Mouse (Mus musculus): ENCODE results near the gene Apbb1ip. TPM values are rescaled to one million over a fixed set of nuclear protein-coding genes. Genes with fewer than 3 reads are reported as not detected.

Apbb1ip gene
- total RNA-seq, 2 experiments from 2014 or later: 5.8 to 5.9 TPM

DNA sequence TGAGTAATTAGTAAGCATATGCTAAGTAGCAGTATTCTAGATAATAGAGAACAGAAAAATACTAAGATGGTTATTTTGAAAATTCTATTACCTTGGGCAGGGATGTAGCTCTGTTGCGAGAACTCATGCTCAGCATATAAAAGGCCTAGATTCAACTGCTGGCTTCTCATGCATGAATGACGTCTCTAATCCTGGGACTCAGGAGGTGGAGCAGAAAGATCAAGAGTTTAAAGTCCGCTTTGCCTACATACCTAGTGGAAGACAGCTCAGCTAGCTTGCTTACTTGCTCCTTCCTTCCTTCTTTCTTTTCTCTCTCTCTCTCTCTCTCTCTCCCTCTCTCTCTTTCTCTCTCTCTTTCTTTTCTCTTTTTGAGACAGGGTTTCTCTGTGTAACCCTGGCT is 140.5 kb downstream of the Apbb1ip start:
- intact Hi-C loops (cut with DNase I): no loop called here
- DNase-seq (ENCODE audit: low spot score in 2 of 2): no peak

DNA sequence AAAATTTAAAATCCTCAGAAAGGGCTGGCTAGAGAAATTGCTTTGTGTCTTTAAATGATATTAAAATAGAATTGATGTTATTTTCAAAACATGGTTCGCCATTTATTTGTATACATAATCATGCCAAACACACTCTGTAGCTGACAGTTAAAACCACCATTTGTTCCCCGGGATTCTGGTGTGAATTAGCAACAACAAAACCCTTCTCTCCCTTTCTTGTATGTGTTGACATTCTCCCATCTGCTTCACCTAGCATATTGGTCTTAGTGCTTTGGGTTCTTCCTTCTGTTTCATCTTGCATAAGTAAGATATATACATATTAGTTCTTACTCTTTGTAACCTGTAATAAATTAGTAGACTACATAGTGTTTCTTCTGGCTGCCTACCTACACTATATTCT is 144.8 kb downstream of the Apbb1ip start:
- no peak for DNase-seq (ENCODE audit: low spot score in 2 of 2)
- intact Hi-C loops (cut with DNase I): no loop called here

Other genes starting within 250 kb of the Apbb1ip start
- gene Gad2, start 151.9 kb upstream of the Apbb1ip start, total RNA-seq (2021): 100 to 1,000 TPM in 1 of 2 experiments, 10 to 100 TPM in 1; 88.2 to 126 TPM
- gene Pdss1, start 121.4 kb downstream of the Apbb1ip start, total RNA-seq (2021): 10 to 100 TPM in 1 of 2 experiments, 1 to 10 TPM in 1; 10.0 to 19.8 TPM

Data from left cerebral cortex, postnatal 36 days (tissue).